Mouse (Mus musculus) olfactory bulb, adult 2 months (tissue): Measurements from ENCODE around the gene Bcap29.

Source experiments
- CTCF ChIP-seq: fragments of 200-500 bp; IDR thresholded peaks from 2 replicates; pipeline ENCODE4 v1.5.1; 2012; ENCODE audit warnings: low read depth, mild to moderate bottlenecking, low read length, moderate library complexity; ENCODE audit not compliant: insufficient read depth
- POLR2A ChIP-seq: fragments of 200-500 bp; IDR thresholded peaks from 2 replicates; pipeline ENCODE4 v1.6.1; 2012; ENCODE audit warnings: mild to moderate bottlenecking, low read depth, low read length, moderate library complexity; ENCODE audit not compliant: insufficient read depth

- TF ChIP-seq CTCF (no peak), POLR2A (no peak)
These were observed 53.7 kb downstream of the Bcap29 start for GRCm38 (mm10) chr12:31580634-31581318.
